Mouse (Mus musculus) lung, embryonic 14.5 days (tissue): ENCODE results near the gene Tle1. TPM values are rescaled to one million over a fixed set of nuclear protein-coding genes. Genes with fewer than 3 reads are reported as not detected.

Source experiments
- ATAC-seq: fragments of 200-750 bp; cut with Nextera tagmentation; 2 replicates; pipeline ENCODE4 v1.8.0; 2017; ENCODE audit warnings: mild to moderate bottlenecking, moderate TSS enrichment, moderate library complexity; ENCODE audit not compliant: insufficient read depth
- DNase-seq: peaks from one replicate; pipeline ENCODE4 v3.0.0-alpha.2; 2015
- H3K27ac ChIP-seq: fragments of 300-500 bp; sonication (generic); 2 replicates; pipeline ENCODE4 v1.5.1; 2014; ENCODE audit warnings: low read depth, mild to moderate bottlenecking, moderate library complexity
- H3K27me3 ChIP-seq: fragments of 300-500 bp; sonication (generic); 2 replicates; pipeline ENCODE4 v1.6.1; 2014; ENCODE audit warnings: low read length, control low read depth; ENCODE audit not compliant: insufficient read depth
- H3K36me3 ChIP-seq: fragments of 300-500 bp; sonication (generic); 2 replicates; pipeline ENCODE4 v1.6.1; 2014; ENCODE audit warnings: control low read depth; ENCODE audit not compliant: insufficient read depth
- H3K4me1 ChIP-seq: fragments of 300-500 bp; sonication (generic); 2 replicates; pipeline ENCODE4 v1.6.1; 2014; ENCODE audit warnings: antibody characterized with exemption, control low read depth; ENCODE audit not compliant: insufficient read depth
- H3K4me2 ChIP-seq: fragments of 300-500 bp; sonication (generic); 2 replicates; pipeline ENCODE4 v1.6.1; 2014; ENCODE audit warnings: mild to moderate bottlenecking
- H3K4me3 ChIP-seq: fragments of 300-500 bp; sonication (generic); 2 replicates; pipeline ENCODE4 v1.5.1; 2014; ENCODE audit warnings: low read depth, low read length
- H3K9ac ChIP-seq: fragments of 300-500 bp; sonication (generic); 2 replicates; pipeline ENCODE4 v1.6.1; 2014
- H3K9me3 ChIP-seq: fragments of 300-500 bp; sonication (generic); 2 replicates; pipeline ENCODE4 v1.6.1; 2016; ENCODE audit warnings: low read depth, low read length, control low read depth
- CTCF ChIP-seq: IDR thresholded peaks from 2 replicates; pipeline ENCODE4 v1.5.1; 2016; ENCODE audit warnings: antibody characterized with exemption, low read depth
- WGBS: fragments of 180-500 bp; shearing (Covaris S2); extraction: QIAGEN DNeasy Blood & Tissue Kit; methylation state at CpG from one replicate; pipeline ENCODE4 v1.1.7; 2014; 5-methylcytosine and 5-hydroxymethylcytosine counted together
- polyA plus RNA-seq: library from polyadenylated mRNA; unstranded; fragments of >200 nt; fragmentation: Nextera tagmentation; extraction: Ambion mirVana; gene quantifications from 2 replicates; pipeline ENCODE4 v1.2.1, GENCODE M21; 2014

The Tle1 gene
- polyA plus RNA-seq, 1 experiment from 2014 or later, result 25.1 TPM

- H3K9ac ChIP-seq, result no peak overlapping the region
- DNase-seq (no peak), ATAC-seq (no peak)
- no peak for TF ChIP-seq CTCF
- H3K36me3 ChIP-seq, result peaks cover 36% of the 10 kb centered on the region
- H3K4me3 ChIP-seq, result no peak overlapping the region
- H3K4me2 ChIP-seq, result no peak overlapping the region
- no peak overlapping the region for H3K27ac ChIP-seq
- 95% methylated on average over 4 of the region's 4 CpGs for WGBS
- H3K27me3 ChIP-seq, result no peaks in the 10 kb centered on the region
- no peaks in the 10 kb centered on the region for H3K9me3 ChIP-seq
- no peaks in the 10 kb centered on the region for H3K4me1 ChIP-seq
Measured at GRCm38 (mm10) chr4:72162445-72163218, 38.1 kb downstream of the Tle1 start.

DNA sequence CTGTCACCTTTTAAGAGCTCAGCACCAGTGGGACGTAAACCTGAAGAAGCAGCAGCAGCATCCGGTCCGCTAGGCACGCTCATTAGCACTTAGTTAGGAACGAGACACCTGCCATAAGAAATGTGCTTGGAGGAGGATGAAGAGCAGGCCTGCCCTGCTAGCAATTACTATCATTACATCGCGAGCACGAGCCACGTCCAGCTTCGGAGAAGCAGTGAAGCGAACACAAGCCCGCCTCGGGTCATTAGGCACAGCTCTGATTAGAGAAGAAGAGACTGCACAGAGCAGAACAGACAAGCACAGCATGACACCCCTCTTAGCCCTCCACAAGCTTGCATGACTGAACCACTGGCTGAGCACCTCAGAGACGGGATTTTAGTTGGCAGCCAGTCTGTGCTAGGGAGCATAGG is 40.6 kb downstream of the Tle1 start:
- 82% methylated on average over 14 of the region's 14 CpGs for WGBS
- TF ChIP-seq CTCF, result no peak
- H3K9me3 ChIP-seq, result no peaks in the 10 kb centered on the region
- no peak overlapping the region for H3K4me3 ChIP-seq
- H3K27me3 ChIP-seq, result no peaks in the 10 kb centered on the region
- DNase-seq (no peak), ATAC-seq (0 out of 2 replicates have a peak, but pooled peaks have one; percentile 21)
- H3K27ac ChIP-seq, result no peak overlapping the region
- no peak overlapping the region for H3K4me2 ChIP-seq
- no peak overlapping the region for H3K9ac ChIP-seq
- peaks cover 26% of the 10 kb centered on the region for H3K36me3 ChIP-seq
- H3K4me1 ChIP-seq, result no peaks in the 10 kb centered on the region

DNA sequence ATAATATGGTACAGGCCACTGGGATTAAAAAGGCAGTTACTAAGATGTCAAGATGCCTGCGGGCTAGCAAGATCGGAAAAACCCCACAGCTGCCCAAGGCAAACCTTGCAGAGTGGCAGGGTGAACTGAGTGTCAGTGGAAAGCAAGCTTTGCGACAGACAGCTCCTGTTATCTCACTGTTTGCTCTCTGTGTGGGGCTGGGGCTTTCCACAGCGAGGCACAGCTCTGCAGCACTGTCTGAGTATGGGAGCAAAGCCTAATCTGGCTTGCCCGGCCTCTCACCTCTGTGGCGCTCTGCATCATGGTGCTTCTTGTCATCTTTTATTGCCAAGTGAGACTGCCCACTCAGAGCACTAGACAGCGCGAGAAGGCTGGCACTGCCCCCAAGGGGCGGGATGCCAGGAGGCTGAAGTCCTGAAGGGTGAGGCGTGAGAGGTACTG is 42.8 kb downstream of the Tle1 start:
- ATAC-seq, result peak; percentile 35; the same call in 1 of the 2 replicates
- Histone ChIP-seq H3K27ac (no peak overlapping the region), H3K4me1 (no peaks in the 10 kb centered on the region), H3K9ac (no peak overlapping the region), H3K4me3 (no peak overlapping the region), H3K27me3 (no peaks in the 10 kb centered on the region), H3K4me2 (no peak overlapping the region), H3K9me3 (no peaks in the 10 kb centered on the region), H3K36me3 (peaks cover 18% of the 10 kb centered on the region)
- no peak for TF ChIP-seq CTCF
- WGBS, result 56% methylated on average over 10 of the region's 10 CpGs
- DNase-seq, result no peak

GRCm38 (mm10) chr4:72150460-72151131 is 50.1 kb downstream of the Tle1 start:
- no peak for TF ChIP-seq CTCF
- 14% methylated on average over 4 of the region's 4 CpGs for WGBS
- Histone ChIP-seq H3K9ac (no peak overlapping the region), H3K9me3 (no peaks in the 10 kb centered on the region), H3K27ac (no peak overlapping the region), H3K36me3 (0 out of 2 replicates have a peak, but pooled peaks cover 2% of the 10 kb centered on the region), H3K27me3 (no peaks in the 10 kb centered on the region), H3K4me1 (no peaks in the 10 kb centered on the region), H3K4me2 (no peak overlapping the region), H3K4me3 (no peak overlapping the region)
- ATAC-seq, result peak; percentile 53; the same call in 1 of the 2 replicates
- peak; percentile 24 for DNase-seq

GRCm38 (mm10) chr4:72146003-72146402 is 54.7 kb downstream of the Tle1 start:
- no peak overlapping the region for H3K27ac ChIP-seq
- no peaks in the 10 kb centered on the region for H3K4me1 ChIP-seq
- H3K4me3 ChIP-seq, result no peak overlapping the region
- WGBS, result 88% methylated on average over 2 of the region's 2 CpGs
- peaks cover 1% of the 10 kb centered on the region; the same call in 1 of the 2 replicates for H3K36me3 ChIP-seq
- H3K9me3 ChIP-seq, result no peaks in the 10 kb centered on the region
- no peak overlapping the region for H3K4me2 ChIP-seq
- no peaks in the 10 kb centered on the region for H3K27me3 ChIP-seq
- TF ChIP-seq CTCF, result no peak
- no peak for ATAC-seq
- DNase-seq, result no peak
- H3K9ac ChIP-seq, result no peak overlapping the region

GRCm38 (mm10) chr4:72144541-72144940 is 56.2 kb downstream of the Tle1 start:
- Histone ChIP-seq H3K4me2 (no peak overlapping the region), H3K36me3 (peaks cover 13% of the 10 kb centered on the region; the same call in 1 of the 2 replicates), H3K9me3 (no peaks in the 10 kb centered on the region), H3K27me3 (no peaks in the 10 kb centered on the region), H3K27ac (no peak overlapping the region), H3K4me1 (no peaks in the 10 kb centered on the region), H3K9ac (no peak overlapping the region), H3K4me3 (no peak overlapping the region)
- DNase-seq, result peak; percentile 36
- no peak for ATAC-seq
- TF ChIP-seq CTCF, result no peak
- WGBS, result 78% methylated on average over 2 of the region's 2 CpGs

DNA sequence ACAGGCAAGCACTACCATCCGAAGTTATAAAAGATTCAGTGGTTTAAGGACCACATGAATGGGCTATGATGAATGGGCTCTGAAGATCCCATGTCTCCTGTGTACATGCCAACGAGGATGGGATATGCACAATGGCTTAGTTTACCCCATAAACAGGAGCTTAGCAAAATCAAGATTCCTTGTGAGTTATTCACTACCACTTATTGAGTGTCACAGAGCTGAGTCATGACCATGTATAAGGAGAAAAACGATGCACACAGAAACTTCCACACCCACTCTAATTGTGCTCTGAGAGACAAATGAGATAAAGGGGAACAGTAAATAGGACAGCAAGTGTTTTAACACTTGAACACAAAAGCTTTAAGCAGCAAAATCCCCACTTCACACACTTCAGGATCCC is 60.0 kb downstream of the Tle1 start:
- no peak for ATAC-seq
- Histone ChIP-seq H3K4me3 (no peak overlapping the region), H3K27me3 (no peaks in the 10 kb centered on the region), H3K27ac (no peak overlapping the region), H3K9me3 (no peaks in the 10 kb centered on the region), H3K9ac (no peak overlapping the region), H3K36me3 (peaks cover 46% of the 10 kb centered on the region), H3K4me2 (no peak overlapping the region), H3K4me1 (no peaks in the 10 kb centered on the region)
- no peak for TF ChIP-seq CTCF
- 56% methylated on average over 3 of the region's 3 CpGs for WGBS
- DNase-seq, result no peak
